Mouse (Mus musculus) hindbrain, embryonic 11.5 days (tissue): ENCODE measurements at regions not wholly inside any gene's neighbourhood (a gene's known extent, or its start where the extent isn't known, plus 50 kb on each side); places are given as distances from the start of the nearest gene placed in this dataset.
A peak's percentile ranks its signal among the peaks of the same experiment; 100 is the strongest.
"Not testable (repeated sequence)": the region's sequence is repeated elsewhere in the genome, so short reads cannot be mapped to it uniquely, and the experiment has no call there.

Experiments
- ATAC-seq: fragments of 200-750 bp; cut with Nextera tagmentation; 2 replicates; pipeline ENCODE4 v1.8.0; 2017; ENCODE audit warnings: mild to moderate bottlenecking, moderate TSS enrichment, moderate library complexity; ENCODE audit not compliant: low FRiP score
- DNase-seq: peaks from one replicate; pipeline ENCODE4 v3.0.0-alpha.2; 2015; ENCODE audit warnings: low spot score
- H3K27ac ChIP-seq: fragments of 300-500 bp; sonication (generic); 2 replicates; pipeline ENCODE4 v1.5.1; 2014; ENCODE audit warnings: mild to moderate bottlenecking, low read depth, low read length
- H3K27me3 ChIP-seq: fragments of 300-500 bp; sonication (generic); 2 replicates; pipeline ENCODE4 v1.6.1; 2014; ENCODE audit warnings: mild to moderate bottlenecking, low read length, moderate library complexity, mixed read lengths; ENCODE audit not compliant: control insufficient read depth, insufficient read depth
- H3K36me3 ChIP-seq: fragments of 300-500 bp; sonication (generic); 2 replicates; pipeline ENCODE4 v1.6.1; 2014; ENCODE audit warnings: mild to moderate bottlenecking, low read length, moderate library complexity, mixed read lengths; ENCODE audit not compliant: control insufficient read depth, insufficient read depth
- H3K4me1 ChIP-seq: fragments of 300-500 bp; sonication (generic); replicated peaks from 2 replicates; pipeline ENCODE4 v1.6.1; 2014; ENCODE audit warnings: low read length, mixed read lengths; ENCODE audit not compliant: control insufficient read depth, insufficient read depth
- H3K4me2 ChIP-seq: fragments of 300-500 bp; sonication (generic); replicated peaks from 2 replicates; pipeline ENCODE4 v1.6.1; 2014; ENCODE audit warnings: mild to moderate bottlenecking, low read depth, low read length
- H3K4me3 ChIP-seq: fragments of 300-500 bp; sonication (generic); 2 replicates; pipeline ENCODE4 v1.5.1; 2014; ENCODE audit warnings: low read depth, low read length
- H3K9ac ChIP-seq: fragments of 300-500 bp; sonication (generic); 2 replicates; pipeline ENCODE4 v1.6.1; 2014; ENCODE audit warnings: low read depth, low read length
- H3K9me3 ChIP-seq: fragments of 300-500 bp; sonication (generic); 2 replicates; pipeline ENCODE4 v1.6.1; 2016; ENCODE audit warnings: low read length; ENCODE audit not compliant: control insufficient read depth
- WGBS: fragments of 180-500 bp; shearing (Covaris S2); extraction: QIAGEN DNeasy Blood & Tissue Kit; methylation state at CpG from one replicate; pipeline ENCODE4 v1.1.7; 2014; 5-methylcytosine and 5-hydroxymethylcytosine counted together

DNA sequence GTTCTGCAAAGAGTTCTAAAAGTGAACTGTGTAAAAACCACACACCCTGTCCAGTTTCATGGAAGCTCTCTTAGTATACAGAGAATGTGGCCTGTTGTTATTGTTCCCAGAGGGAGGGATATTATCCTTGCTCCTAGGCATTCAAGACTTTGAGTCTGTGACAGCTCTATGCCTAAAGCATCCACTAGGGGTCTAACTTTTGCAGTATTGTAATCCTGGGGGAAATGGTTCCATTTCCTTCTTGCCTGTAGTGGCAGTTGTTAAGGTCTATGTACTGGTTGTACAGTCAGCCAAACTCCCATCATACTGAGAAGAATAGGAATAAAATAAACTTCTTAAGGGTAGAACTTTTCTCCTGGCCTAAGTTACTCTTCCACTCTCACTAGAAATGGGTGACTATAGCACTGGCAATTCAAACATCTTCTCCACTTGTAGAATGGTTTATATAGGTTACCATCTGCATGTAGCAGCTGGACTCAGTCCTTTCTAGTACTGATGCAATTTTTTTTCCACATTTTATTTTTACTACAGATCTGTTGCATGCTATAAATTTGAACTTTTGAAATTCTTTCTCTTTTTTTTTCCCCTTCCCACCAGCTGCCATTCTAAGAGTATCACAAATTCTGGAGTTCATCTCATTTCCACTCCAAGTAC lies 51.4 kb upstream of the Dpt start:
- no peak overlapping the region for H3K4me2 ChIP-seq
- H3K36me3 ChIP-seq = no peaks in the 10 kb centered on the region
- H3K4me1 ChIP-seq = no peaks in the 10 kb centered on the region
- H3K27me3 ChIP-seq = no peaks in the 10 kb centered on the region
- DNase-seq (peak; percentile 29), ATAC-seq (0 out of 2 replicates have a peak, but pooled peaks have one; percentile 51)
- no peaks in the 10 kb centered on the region for H3K9me3 ChIP-seq
- H3K4me3 ChIP-seq = no peak overlapping the region
- H3K27ac ChIP-seq = no peak overlapping the region
- H3K9ac ChIP-seq = no peak overlapping the region

DNA sequence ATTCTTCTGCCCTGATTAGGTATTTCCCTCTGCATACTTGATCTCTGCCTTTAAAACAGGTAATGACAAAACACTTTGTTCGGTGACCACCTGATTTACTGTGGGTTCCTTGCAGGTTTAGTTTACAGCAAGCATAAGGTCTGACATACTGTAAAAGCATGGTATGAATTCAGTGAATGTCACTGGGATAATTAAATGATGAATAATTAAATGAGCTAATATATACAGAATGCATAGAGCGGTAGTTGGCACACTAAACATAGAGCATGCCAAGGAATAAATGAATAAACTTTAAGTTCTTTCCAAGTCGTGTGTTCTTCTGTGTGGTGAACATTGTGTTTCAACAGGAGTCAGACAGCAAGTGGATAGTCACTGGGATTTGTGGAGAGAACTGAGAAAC lies 51.9 kb upstream of the Dpt start:
- H3K9me3 ChIP-seq = no peaks in the 10 kb centered on the region
- no peak overlapping the region for H3K4me3 ChIP-seq
- no peaks in the 10 kb centered on the region for H3K36me3 ChIP-seq
- H3K27ac ChIP-seq = no peak overlapping the region
- DNase-seq = no peak
- H3K4me2 ChIP-seq = no peak overlapping the region
- H3K9ac ChIP-seq = no peak overlapping the region
- H3K4me1 ChIP-seq = no peaks in the 10 kb centered on the region
- ATAC-seq = no peak
- 77% methylated on average over 3 of the region's 3 CpGs for WGBS
- no peaks in the 10 kb centered on the region for H3K27me3 ChIP-seq

DNA sequence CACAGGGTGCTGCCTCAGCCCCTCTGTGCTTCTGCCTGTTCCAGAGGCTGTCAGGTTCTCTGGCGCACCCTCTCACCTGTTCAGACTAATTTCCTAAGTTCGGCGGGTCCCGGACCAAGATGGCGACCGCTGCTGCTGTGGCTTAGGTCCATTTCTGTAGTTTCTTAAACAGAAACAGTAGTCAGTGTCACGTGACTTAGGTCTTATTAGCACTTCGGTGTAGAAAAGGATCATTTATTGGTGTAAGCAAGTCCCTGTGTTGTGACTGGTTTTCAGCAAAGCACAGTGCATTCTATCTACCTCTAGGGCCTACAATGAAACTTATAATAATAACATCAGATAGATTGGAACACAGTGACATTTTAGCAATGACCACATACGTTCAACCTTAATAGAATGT lies 53.5 kb upstream of the Dpt start:
- H3K9ac ChIP-seq, H3K4me2 ChIP-seq, H3K4me1 ChIP-seq, H3K9me3 ChIP-seq, H3K4me3 ChIP-seq, H3K36me3 ChIP-seq, H3K27ac ChIP-seq, H3K27me3 ChIP-seq, ATAC-seq, DNase-seq: not testable (repeated sequence)
- WGBS = 97% methylated on average over 8 of the region's 9 CpGs

DNA sequence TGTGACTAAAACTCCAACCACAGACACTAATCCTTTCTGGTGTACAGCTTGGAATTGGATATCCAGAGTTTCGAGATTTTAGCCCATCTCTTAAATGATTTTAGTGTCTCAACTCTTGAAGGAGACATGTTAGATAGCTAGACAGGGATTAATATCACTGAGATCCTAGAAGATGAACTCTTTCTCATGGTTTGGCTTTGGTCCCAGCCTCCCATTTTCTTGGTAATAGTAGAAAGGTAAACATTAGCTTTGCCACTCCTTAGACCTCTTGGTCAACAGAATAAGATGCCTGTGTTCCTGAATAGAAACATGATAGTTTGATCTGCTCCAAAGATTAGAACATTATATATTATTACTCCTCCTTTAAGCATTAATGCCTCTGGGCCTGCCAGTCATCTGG lies 60.8 kb upstream of the Dpt start:
- Histone ChIP-seq H3K9me3 (no peaks in the 10 kb centered on the region), H3K4me3 (no peak overlapping the region), H3K27ac (no peak overlapping the region), H3K9ac (no peak overlapping the region), H3K4me1 (no peaks in the 10 kb centered on the region), H3K4me2 (no peak overlapping the region), H3K36me3 (no peaks in the 10 kb centered on the region), H3K27me3 (no peaks in the 10 kb centered on the region)
- WGBS = 70% methylated on average over 1 of the region's 1 CpGs
- ATAC-seq (no peak), DNase-seq (no peak)

DNA sequence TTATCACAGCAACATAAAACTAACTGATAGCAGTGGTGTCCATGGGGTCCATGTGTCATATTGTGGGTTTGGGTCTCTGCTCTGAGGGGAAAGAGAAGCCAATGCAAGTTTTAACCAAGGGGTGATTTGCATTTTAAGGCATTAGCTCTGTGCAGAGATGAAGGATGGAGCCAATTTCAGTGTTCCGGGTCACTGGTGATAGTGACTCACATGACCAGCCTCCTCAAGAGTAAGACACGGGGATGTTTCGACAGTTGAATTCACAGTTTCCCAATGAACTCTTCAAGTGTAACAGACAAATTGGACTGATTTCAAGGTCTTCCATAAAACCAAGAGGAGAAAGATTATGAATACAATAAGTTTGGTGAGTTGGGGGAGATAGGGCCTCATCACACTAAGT lies 62.7 kb upstream of the Dpt start:
- no peak overlapping the region for H3K27ac ChIP-seq
- no peaks in the 10 kb centered on the region for H3K36me3 ChIP-seq
- H3K4me2 ChIP-seq = no peak overlapping the region
- ATAC-seq (no peak), DNase-seq (no peak)
- H3K4me1 ChIP-seq = no peaks in the 10 kb centered on the region
- H3K9me3 ChIP-seq = no peaks in the 10 kb centered on the region
- no peak overlapping the region for H3K4me3 ChIP-seq
- no peaks in the 10 kb centered on the region for H3K27me3 ChIP-seq
- no peak overlapping the region for H3K9ac ChIP-seq
- WGBS = 85% methylated on average over 3 of the region's 3 CpGs

DNA sequence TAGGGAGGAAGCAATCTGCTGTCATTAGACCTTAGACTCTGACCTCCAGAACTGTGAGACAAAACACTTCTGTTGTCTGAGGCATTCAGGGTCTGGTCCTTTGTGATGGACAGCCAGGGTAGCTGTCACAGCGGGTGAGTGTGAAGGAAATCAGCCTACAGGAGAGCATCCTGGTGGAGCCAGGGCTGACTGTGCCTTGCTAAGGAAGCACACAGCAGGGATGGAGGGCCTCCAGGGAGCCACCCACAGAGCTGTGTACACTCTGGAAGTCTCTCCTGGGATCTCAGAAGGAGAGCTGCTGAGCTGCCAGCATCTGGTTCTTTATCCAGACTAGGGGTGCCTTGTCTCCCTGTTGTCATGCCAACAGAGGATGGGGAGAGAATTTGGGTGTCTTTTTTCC lies 74.4 kb upstream of the Dpt start:
- no peak overlapping the region for H3K9ac ChIP-seq
- H3K27me3 ChIP-seq = no peaks in the 10 kb centered on the region
- no peaks in the 10 kb centered on the region for H3K4me1 ChIP-seq
- H3K4me2 ChIP-seq = no peak overlapping the region
- 0% methylated on average over 1 of the region's 1 CpGs for WGBS
- ATAC-seq (peak; percentile 45; the same call in 1 of the 2 replicates), DNase-seq (peak; percentile 11)
- H3K36me3 ChIP-seq = no peaks in the 10 kb centered on the region
- H3K4me3 ChIP-seq = no peak overlapping the region
- no peaks in the 10 kb centered on the region for H3K9me3 ChIP-seq
- H3K27ac ChIP-seq = no peak overlapping the region

DNA sequence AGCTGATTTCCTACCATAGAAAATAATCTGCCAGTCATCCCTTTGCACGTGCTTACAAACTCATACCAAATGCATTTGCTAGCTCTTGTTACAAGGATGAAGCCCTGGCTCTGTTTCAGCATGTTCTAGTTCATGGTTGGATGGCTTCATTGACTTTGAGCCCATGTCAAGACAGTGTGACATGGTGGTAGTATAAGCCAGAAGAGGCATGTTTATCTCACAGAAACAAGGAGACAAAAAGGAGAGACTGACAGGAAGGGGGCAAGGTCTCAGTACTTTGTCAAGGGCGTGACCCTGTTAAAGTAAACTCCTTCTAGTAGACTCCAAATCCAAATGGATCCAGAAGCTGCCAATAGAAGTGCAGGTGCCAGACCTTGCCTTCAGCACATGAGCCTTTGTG lies 81.5 kb upstream of the Dpt start:
- ATAC-seq (no peak), DNase-seq (no peak)
- WGBS = 82% methylated on average over 2 of the region's 2 CpGs
- Histone ChIP-seq H3K4me2 (no peak overlapping the region), H3K9me3 (no peaks in the 10 kb centered on the region), H3K9ac (no peak overlapping the region), H3K27ac (no peak overlapping the region), H3K4me3 (no peak overlapping the region), H3K27me3 (no peaks in the 10 kb centered on the region), H3K4me1 (no peaks in the 10 kb centered on the region), H3K36me3 (no peaks in the 10 kb centered on the region)

DNA sequence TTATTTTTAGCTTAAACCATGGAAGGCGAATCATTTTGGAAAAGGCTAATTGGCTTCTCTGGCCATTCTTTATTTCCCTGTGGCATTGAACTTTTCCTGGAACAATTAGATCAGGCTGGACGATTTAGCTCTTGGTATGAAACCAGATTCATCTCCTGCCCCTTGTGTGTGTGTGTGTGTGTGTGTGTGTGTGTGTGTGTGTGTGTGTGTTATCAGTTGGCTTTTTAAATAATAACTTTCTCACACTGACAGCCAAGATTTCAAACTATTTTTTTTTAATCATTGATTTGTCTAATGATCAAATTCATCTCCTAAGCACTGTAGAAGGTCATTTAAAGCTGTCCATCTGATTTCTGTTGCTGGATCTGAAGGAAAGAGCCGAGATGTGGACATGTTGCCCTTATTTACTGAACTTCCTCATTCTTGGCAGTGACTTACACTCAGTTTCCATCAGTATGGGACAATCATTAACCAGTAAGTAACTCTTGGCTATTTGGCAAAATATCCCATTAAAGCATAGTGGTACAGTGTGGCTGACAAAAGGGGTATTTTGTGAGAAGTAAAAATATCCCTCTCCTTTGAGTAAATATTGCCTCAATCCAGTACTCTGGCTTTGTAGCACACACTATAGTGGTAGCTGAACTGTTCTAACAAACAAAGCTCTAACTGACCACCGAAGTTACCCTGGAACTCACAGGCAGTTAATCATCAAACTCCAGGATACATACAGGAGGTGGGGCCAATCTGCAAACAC lies 82.5 kb upstream of the Dpt start:
- Histone ChIP-seq H3K9me3 (no peaks in the 10 kb centered on the region), H3K4me1 (no peaks in the 10 kb centered on the region), H3K4me3 (no peak overlapping the region), H3K36me3 (no peaks in the 10 kb centered on the region), H3K4me2 (no peak overlapping the region), H3K27ac (no peak overlapping the region), H3K9ac (no peak overlapping the region), H3K27me3 (no peaks in the 10 kb centered on the region)
- no peak for ATAC-seq
- DNase-seq = no peak
- 69% methylated on average over 4 of the region's 4 CpGs for WGBS

DNA sequence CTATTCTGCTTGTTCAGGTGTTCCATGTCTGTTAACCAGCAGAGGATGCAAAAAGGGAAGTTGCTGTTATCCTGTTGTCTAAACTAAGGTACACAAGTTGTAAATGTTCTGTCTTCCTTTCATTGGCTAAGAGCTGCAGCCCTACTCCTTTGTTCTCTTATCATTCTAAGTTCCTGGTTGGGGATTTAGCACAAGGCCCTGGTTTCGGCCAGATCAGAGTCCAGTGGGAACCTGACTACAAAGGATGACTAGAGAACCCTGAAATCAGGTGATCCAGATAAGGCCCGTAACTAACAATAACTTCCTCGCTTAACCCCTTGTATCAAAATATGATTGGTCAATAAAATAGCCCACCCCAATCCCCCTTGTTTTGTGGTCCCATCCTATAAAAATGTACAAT lies 83.9 kb upstream of the Dpt start:
- Histone ChIP-seq H3K4me3 (no peak overlapping the region), H3K36me3 (no peaks in the 10 kb centered on the region), H3K9me3 (no peaks in the 10 kb centered on the region), H3K27me3 (no peaks in the 10 kb centered on the region), H3K4me2 (no peak overlapping the region), H3K27ac (no peak overlapping the region), H3K9ac (no peak overlapping the region), H3K4me1 (no peaks in the 10 kb centered on the region)
- WGBS = 96% methylated on average over 3 of the region's 3 CpGs
- ATAC-seq (no peak), DNase-seq (no peak)
